Comparison of ENCODE assay signal across 21 mouse cellular contexts in the genomic region with DNA sequence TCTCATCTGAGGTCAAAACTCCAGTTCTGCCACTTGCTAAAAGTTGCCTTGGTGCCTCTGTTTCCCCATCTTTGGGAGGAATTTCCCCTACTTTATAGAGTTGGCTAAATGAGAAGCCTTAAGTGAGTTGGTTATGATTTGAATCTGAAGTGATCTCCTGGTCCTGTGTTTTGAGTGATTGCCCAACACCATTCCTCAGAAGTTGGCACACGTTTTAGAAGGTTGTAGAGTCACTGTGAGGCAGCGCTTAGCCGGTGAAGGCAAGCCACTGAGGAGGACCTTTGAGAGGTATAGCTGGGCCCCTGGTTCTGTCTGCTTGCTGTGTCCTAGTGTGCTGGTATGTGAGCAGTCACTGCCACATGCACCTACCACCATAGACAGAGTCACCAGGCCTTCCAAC.
"Had no signal": no experiment of that assay in that cellular context is flagged by ENCODE, and none has a peak within 500 bp of the region (broad histone marks: within the 10 kb centered on the region; RNA-seq: fewer than 3 reads in every experiment).

No protein-coding gene starts in this region.

- ATAC-seq: forebrain, postnatal 0 days; hindbrain, postnatal 0 days had no signal

- H3K27ac ChIP-seq: heart, embryonic 10.5 days; hindbrain, embryonic 13.5 days; hindbrain, embryonic 15.5 days; hindbrain, postnatal 0 days; kidney, embryonic 15.5 days; kidney, postnatal 0 days; left cerebral cortex, adult 2 months; limb, embryonic 10.5 days; limb, embryonic 12.5 days had no signal

- H3K4me3 ChIP-seq: heart, embryonic 10.5 days; heart, embryonic 12.5 days; hindbrain, embryonic 13.5 days; hindbrain, embryonic 15.5 days; kidney, embryonic 15.5 days; left cerebral cortex, adult 2 months; limb, embryonic 10.5 days; limb, embryonic 12.5 days had no signal

- H3K9me3 ChIP-seq: heart, embryonic 10.5 days; heart, embryonic 12.5 days; hindbrain, embryonic 13.5 days; hindbrain, embryonic 15.5 days; kidney, embryonic 15.5 days; limb, embryonic 10.5 days; limb, embryonic 12.5 days had no signal

- H3K27me3 ChIP-seq: hindbrain, embryonic 15.5 days; kidney, embryonic 15.5 days; limb, embryonic 12.5 days had no signal

- DNase-seq: forebrain, postnatal 0 days; gastrocnemius, postnatal 14 days; heart, adult 18-20 months; heart, postnatal 10 days; heart, postnatal 4 days; kidney, adult 11 months; kidney, adult 2 months; kidney, adult 9 months; kidney, postnatal 14 days; kidney, postnatal 36 days; liver had no signal

- H3K4me1 ChIP-seq: heart, embryonic 10.5 days; heart, embryonic 12.5 days; hindbrain, embryonic 13.5 days; hindbrain, embryonic 15.5 days; kidney, embryonic 15.5 days; limb, embryonic 10.5 days; limb, embryonic 12.5 days had no signal

- H3K4me2 ChIP-seq: heart, embryonic 12.5 days; hindbrain, embryonic 13.5 days; hindbrain, embryonic 15.5 days; kidney, embryonic 15.5 days; limb, embryonic 12.5 days had no signal

- H3K9ac ChIP-seq: forebrain, postnatal 0 days; heart, embryonic 12.5 days; hindbrain, embryonic 13.5 days; hindbrain, embryonic 15.5 days; kidney, embryonic 15.5 days; limb, embryonic 12.5 days had no signal

- H3K36me3 ChIP-seq: heart, embryonic 10.5 days; heart, embryonic 12.5 days; hindbrain, embryonic 13.5 days; hindbrain, embryonic 15.5 days; kidney, embryonic 15.5 days; limb, embryonic 10.5 days; limb, embryonic 12.5 days had no signal
